Mouse (Mus musculus): ENCODE data around the gene Angptl8.
A peak's percentile ranks its signal among the peaks of the same experiment; 100 is the strongest.
"Not testable (repeated sequence)": the region's sequence is repeated elsewhere in the genome, so short reads cannot be mapped to it uniquely, and the experiment has no call there.

Angptl8 gene

DNA sequence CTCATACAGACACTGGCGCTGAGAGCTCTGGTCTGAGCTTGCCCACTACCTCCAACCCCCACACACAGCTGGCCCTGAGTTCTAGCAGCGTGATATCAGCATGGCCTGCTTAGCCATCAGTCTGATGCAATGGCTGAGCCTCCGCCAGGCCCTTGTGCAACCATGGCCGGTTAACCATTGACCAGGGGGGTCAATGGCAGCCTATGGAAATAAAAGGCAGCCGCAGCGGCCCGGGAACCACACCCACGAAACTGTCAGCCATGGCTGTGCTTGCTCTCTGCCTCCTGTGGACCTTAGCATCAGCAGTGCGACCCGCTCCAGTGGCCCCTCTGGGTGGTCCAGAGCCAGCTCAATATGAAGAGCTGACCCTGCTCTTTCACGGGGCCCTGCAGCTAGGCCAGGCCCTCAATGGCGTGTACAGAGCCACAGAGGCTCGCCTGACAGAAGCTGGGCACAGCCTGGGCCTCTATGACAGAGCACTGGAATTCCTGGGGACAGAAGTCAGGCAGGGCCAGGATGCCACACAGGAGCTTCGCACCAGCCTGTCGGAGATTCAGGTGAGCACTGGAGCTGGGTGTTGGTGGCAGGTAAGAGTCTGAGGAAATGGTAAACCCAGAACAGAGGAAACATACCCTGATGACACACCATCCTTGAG lies at the start of gene Angptl8:
Angptl8 (plus strand) TSS at position 253 of the 655 bp plus-strand sequence.
- no peak for DNase-seq (ENCODE audit: low spot score in 2 of 2)

DNA sequence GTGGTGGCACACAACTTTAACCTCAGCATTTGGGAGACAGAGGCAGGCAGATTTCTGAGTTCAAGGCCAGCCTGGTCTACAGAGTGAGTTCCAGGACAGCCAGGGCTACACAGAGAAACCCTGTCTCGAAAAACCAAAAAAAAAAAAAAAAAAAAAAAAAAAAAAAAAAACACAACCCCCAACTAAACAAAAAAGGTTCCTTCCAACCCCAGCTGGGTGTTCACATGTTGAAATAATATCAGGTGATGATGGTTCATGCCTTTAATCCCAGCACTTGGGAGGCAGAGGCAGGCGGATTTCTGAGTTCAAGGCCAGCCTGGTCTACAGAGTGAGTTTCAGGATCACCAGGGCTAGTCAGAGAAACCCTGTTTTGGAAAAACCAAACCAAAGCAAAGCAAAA lies 49.0 kb upstream of the Angptl8 start:
- not testable (repeated sequence) for DNase-seq (ENCODE audit: low spot score in 2 of 2)

DNA sequence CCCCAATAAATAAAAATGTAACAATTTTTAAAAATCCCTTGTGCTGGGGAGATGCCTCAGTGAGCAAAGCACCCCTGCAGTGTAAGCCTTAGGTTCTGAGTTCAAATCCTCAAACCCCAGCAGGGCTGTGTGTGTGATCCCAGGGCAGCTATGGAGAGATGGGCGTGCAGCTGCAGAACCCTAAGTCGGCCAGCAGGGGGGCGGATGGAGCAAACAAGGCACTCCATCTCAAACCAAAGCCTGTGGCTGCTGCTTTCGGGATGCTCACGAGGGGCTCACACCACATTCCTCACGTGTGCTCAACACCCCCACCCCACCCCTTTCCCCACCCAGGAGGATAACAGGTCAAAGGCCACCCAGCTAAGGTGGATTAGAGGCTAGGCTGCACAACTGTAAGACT lies 48.4 kb upstream of the Angptl8 start:
- DNase-seq (ENCODE audit: low spot score in 2 of 2): peak in 1 of 2 experiments; percentile 38

DNA sequence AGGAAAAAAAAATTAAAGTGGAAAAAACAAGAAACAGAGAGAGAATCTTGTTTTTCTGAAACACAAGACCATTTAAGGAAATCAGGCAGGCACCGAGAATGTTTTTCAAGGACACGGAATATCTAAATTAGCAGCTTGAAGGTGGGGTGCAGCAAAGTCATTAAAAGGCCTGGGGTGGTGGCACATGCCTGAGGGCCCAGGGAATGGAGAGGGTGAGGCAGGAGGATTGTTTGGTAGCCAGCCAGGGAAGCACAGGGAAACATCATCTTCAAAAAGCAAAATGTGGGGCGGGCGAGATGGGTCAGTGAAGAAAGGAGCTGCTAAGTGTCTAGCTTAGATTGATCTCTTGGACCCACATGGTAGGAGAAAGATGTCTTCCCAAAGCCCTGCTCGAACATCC lies 47.7 kb upstream of the Angptl8 start:
- DNase-seq (ENCODE audit: low spot score in 2 of 2): no peak

DNA sequence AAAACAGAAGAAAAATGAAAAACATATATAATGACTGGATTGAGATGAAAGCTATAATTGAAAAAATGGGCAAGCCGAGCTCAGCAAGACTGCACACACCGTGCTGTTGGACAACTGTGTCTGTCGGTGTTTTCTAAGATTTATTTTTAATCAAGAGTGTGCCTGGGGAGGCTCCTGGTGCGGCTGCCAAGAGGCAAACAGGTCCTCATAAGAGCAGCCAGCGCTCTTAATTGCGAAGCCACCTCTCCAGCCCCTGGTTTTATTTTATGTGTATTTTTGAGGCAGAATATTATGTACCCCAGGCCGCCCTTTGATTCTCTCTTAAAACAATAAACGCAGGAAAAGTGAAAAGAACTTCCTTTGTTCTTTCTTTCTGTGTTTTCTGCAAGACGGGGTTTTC lies 47.1 kb upstream of the Angptl8 start:
- no peak for DNase-seq (ENCODE audit: low spot score in 2 of 2)

DNA sequence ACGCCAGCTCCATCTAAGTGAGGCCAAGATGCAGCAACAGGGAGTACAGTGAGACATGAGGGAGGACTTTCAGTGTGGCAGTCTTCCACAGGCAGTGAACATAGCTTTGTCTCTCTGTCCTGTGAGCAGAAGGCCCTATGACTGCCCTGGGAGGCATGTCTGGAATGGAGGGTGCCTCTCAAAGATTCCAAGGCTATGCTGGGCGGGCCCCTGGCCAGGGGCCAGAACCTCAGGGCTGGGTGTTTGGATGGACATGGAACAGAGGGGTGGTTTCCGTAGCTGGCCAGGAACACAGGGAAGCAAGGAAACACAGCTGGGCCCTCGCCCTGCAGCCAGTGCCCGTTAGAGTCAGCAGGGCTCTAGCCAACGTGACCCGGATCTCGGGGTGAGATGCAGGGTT lies 43.4 kb upstream of the Angptl8 start:
- DNase-seq (ENCODE audit: low spot score in 2 of 2): no peak

DNA sequence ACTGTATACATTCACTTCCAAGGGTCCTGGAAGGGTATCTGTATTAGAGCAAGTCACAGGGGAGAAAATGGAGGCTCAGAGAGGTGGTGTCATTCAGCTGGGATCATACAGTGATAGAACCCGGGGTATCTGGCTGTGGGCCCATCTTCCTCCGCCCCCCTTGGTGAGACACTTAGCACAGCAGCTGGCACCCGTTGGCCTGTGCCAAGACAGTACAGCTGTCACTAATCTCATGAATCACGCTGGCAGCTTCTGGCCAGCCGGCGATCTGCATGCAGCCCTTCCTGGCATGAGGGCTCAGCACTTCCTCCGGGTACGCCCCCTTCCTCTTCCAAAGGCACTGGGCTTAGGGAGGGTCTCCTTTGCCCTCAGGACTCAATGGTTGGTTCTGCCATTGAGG lies 42.7 kb upstream of the Angptl8 start:
- peak; percentile 48 to 63 for DNase-seq (ENCODE audit: low spot score in 2 of 2)

DNA sequence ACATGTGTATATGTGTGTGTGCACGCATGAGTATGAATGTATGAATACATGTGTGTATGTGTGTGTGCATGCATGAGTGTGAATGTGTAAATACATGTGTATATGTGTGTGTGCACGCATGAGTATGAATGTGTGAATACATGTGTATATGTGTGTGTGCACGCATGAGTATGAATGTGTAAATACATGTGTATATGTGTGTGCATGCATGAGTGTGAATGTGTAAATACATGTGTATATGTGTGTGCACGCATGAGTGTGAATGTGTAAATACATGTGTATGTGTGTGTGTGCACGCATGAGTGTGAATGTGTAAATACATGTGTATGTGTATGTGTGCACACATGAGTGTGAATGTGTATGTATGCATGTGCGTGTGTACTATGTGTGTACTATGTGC lies 41.8 kb upstream of the Angptl8 start:
- not testable (repeated sequence) for DNase-seq (ENCODE audit: low spot score in 2 of 2)

DNA sequence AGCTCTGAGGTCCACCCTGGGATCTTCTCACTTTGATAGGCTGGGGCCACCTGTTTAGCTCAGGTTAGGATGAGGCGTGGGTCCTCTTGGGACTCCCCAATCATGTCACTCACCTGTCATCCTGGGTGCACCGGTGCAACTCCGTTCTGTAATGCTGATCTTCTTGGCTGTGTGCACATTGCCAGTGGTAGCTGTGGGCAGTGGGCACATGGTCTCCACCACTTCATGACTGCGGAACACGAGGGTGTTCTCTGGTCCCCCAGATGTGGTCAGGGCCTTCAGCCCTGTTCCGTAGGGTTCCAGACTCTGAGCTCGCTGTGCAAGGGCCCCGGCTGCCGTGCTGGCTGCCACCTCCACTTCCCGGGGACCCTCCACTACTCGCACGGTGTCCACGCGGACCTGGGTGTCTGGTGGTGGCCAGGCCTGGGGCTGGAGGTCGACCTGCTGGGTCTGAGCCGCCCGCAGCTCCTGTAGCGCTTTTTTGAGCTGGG lies 40.9 kb upstream of the Angptl8 start:
- DNase-seq (ENCODE audit: low spot score in 2 of 2): no peak

DNA sequence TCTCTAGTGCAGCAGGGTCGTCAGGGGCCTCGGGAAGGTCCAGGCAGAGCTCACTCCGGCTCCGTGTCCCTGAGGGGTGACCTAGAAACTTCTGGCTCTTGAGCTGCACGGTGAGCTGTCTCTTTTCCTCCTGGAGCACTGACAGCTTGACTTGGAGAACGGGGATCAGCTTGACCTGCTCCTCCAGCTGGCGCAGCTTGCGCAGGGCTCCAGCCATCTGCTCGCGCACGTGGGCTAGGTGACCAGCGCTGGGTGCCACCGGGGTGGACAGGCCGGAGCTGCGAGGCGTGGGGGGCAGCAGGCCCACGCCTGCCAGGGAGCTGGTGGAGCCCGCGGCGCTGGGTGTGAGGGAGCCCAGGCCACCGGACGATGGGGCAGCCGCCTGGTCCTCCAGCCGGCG lies 40.4 kb upstream of the Angptl8 start:
- DNase-seq (ENCODE audit: low spot score in 2 of 2): no peak

DNA sequence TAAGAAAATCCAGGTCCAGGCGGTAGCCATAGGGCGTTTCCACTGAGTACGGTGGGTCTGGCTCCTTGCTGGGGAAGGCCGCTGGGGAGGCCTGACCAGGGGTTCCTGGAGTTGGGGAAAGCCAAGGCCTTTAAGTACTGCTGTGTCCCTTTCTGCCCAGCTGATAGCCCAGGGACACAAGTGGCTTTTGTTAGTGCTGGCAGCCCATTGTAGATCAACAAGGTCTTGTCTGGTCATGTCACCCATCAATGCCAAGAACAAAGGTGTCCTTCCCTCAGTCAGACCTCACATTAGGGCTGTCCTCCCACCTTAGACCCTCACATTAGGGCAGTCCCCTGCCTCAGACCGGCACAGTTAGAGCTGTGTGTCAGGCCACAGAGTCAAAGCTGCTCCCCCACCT lies 39.7 kb upstream of the Angptl8 start:
- DNase-seq (ENCODE audit: low spot score in 2 of 2): no peak

DNA sequence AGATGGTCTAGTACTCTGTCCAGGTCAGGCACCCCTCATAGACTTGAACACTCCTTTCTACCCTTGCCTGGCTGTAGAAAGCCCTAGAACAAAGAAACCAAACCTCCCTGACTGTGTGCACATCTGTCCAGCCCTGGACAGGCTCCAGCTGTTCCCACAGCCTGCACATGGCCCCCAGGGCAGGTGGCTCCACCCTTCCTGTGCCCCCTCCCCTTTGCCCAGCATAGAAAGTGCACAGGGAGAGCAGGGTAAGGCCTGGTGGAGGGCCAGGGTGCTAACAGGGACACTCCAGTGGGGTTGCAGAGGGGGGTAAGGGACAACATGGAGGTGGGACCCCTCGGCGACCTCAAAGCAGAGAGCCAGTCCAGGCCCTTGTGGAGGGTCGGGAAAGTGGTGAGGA lies 39.1 kb upstream of the Angptl8 start:
- DNase-seq (ENCODE audit: low spot score in 2 of 2): no peak

DNA sequence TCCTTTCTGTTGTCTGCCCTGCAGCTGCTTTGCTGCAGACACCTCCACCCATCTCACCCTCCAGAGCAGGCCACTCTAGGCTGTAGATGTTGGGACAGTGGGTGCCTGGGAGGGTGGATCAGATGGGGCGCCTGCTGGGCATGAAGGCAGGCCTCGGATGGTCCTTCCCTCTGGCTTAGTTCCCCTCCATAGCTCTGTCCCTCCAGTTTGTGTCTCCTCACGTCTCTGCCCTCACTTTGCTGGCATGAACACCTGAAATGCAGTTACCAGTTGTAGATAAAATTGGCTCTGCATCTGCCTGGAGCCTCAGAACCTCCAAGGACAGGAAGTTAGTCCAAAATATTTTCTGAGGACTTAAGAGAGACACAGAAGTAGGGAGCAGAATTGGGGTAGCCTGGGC lies 38.4 kb upstream of the Angptl8 start:
- no peak for DNase-seq (ENCODE audit: low spot score in 2 of 2)

DNA sequence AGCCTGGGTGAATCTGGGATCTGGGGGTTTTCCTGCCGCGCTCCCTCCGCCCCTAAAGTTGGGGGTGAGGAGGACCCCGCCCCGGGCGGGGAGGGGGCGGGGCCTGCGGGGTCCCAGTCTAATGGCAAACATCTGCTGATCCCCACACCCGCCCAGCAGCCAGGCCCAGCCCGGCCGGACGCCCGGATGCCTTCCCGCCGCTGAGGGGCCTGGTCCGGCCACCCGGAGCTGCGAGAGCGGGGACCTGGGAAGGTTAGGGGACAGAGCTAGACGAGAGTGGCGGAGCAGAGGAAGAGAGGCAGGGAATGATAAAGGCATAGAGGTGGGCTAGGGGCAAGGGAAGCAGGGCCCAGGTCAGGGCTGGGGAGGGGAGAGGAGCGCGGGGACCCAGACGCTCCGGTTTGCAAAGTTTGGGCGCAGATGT lies 37.4 kb upstream of the Angptl8 start:
- DNase-seq (ENCODE audit: low spot score in 2 of 2): no peak

DNA sequence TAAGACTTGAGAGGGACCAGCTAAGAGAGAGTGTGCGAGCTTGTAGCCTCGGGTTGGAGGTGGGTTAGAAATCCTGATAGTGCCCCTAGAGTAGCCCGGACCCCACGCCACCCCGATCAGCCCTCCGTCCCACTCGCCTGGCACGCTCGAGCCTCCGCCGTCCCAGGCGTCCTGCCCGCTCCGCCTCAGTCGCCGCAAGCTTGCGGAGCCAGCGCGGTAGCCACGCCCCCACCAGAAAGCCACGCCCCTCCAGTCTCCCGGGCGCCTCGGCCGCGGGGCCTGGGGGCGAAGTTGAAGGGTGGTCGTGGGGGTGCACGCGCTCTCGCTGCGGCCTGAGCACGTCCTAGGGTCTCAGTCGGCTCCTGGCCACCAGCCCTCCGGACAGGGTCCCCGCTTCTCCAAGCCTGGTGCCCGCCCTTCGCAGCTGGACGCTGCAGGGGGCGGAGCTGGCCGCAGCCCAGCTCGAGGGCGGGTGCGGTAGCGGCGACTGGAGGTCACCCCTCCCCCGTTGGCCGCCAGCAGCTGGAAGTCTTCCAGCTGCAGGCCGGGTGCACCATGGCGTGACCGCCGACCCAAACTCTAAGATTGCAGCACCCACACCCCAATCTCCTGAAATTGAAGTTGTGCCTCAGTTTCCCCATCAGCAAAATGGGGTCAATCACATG lies 36.8 kb upstream of the Angptl8 start, which contains the start of gene Kank2:
Kank2 (minus strand) TSS at position 400 of the 665 bp plus-strand sequence.
- peak; percentile 43 to 61 for DNase-seq (ENCODE audit: low spot score in 2 of 2)

DNA sequence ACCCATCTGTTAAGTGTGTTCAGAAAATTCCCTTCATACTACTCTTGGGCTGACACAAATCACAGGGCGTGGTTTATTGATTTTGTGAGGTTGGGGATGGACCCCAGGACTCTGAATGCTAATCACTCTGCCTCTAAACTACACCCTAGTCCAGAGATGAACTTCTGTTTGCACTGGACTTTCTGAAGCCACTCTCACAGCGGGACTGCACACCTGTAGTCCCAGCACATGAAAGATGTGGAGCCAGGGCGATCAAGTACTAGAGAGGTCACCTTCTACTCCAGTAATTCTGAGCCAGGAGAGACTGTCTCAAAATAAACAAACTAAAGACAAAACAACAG lies 36.3 kb upstream of the Angptl8 start:
- no peak for DNase-seq (ENCODE audit: low spot score in 2 of 2)

DNA sequence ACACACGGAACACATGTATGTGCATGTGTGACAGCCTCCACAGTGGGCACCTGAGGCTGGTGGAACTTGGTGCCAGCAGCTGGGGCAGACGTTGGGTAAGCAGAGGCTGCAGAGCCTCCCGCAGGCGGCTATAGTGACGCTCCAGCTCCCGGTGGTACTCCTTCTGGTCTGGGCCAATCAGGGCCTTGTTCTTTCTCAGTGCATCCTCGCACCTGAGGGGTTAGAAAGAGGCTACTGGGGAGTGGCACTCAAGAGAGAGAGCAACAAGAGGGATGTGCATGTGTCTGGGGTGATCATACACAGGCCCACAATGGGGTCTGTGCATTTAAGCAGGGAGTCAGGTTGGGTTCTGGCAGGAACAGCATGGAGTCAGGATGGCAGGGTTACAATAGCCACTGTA lies 34.2 kb upstream of the Angptl8 start:
- DNase-seq (ENCODE audit: low spot score in 2 of 2): no peak

DNA sequence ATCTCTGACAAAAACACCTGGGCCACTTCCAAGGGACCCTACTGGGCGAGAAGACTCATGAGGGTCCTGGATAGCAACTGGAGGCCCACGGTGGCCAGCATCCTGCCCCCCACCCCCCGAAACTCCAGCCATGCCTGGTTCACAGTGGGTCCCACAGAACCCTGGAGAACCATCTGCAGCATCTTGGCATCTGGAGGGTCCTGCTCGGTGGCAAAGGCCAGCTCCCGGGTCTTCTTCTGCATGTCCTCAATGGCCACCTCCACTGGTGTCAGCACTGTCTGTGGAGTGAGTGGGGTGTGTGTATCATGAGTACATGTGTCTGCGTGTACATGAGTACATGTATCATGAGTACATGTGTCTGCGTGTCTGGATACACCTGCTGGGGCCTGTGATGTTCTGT lies 33.7 kb upstream of the Angptl8 start:
- no peak for DNase-seq (ENCODE audit: low spot score in 2 of 2)

DNA sequence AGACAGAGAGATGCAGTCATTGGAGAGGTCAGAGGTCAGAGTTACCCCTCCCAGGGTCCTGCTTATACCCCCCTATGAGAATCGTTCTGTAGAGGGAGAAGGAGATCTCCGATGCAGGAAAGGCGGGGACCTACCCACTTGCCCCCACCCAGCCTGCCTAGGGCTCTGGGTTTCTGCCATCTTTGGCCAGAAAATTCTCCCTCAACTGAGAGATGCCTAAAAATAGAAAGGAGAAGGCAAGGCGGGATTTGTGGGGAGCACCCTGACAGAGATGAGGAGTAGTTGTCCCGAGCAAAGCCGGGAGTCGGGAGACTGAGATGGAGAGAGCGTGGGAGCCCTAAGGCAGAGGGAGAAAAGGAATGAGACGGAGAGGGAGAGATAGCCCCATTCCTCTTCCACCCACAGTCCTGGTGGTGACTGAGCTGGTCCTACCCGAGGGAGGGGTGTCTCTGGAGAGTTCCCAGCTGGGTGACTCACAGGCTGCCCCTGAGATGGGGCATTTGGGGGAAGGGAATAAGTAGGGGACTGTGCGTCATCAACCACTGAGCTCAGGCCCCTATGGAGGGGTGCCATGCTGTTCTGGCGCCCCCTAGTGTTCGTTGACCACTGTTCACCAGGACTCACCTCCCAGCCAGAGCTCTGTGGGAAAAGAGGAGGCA lies 31.2 kb upstream of the Angptl8 start:
- DNase-seq (ENCODE audit: low spot score in 2 of 2): peak; percentile 64 to 69

DNA sequence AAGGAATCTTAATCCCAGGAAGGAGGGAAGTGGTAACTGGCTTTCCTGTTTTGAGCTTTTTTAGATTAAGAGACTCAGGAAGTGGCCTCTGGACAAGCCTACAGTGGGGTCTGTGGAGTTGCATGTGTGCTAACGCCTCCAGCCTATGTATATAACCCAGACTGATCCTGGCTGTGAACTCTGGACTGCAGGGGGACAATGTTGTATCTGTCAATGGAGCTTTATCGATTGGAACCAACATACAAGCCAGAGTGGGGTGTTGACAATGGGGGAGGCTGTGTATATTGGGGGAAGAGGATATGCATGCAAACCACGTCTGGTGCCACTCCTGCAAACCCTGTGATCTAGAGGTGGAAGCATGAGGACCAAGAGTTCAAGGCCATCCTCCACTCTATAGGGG lies 28.9 kb upstream of the Angptl8 start:
- DNase-seq (ENCODE audit: low spot score in 2 of 2): no peak

DNA sequence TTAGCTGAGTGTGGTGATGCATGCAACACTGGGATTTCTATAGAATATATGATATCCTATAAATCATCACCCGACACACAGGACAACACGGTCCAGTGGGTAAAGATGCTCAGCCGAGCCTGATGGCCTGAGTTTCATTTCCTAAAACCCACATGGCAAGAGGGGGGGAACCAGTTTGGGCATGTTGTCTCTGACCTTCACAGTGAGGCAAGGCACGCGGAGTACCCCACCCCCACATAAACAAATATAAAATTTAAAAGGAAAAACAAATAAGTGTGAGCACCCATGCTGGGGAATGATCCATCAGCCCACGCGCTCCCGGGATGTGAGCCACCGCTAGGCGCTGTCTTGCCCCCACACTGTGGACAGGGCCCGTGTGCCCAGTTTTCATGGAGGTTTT lies 28.3 kb upstream of the Angptl8 start:
- DNase-seq (ENCODE audit: low spot score in 2 of 2): no peak

DNA sequence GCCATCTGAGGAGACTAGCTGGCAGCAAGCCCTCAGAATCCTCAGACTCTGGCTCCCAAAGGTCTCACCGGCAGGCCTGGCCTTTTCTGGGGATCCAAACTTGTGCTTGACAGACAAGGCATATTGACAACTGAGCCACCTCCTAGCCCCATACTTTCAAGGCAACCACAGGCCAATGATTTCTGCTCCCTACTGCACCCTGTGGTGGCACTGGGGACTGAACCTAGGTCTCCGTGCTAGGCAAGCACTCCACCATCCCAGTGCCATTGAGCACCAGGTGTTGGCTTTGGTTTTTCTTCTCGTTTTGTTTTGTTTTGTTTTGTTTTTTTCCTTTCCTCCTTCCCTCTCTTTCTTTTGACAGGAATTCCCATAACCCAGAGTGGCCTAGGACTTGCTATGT lies 26.7 kb upstream of the Angptl8 start:
- DNase-seq (ENCODE audit: low spot score in 2 of 2): no peak

DNA sequence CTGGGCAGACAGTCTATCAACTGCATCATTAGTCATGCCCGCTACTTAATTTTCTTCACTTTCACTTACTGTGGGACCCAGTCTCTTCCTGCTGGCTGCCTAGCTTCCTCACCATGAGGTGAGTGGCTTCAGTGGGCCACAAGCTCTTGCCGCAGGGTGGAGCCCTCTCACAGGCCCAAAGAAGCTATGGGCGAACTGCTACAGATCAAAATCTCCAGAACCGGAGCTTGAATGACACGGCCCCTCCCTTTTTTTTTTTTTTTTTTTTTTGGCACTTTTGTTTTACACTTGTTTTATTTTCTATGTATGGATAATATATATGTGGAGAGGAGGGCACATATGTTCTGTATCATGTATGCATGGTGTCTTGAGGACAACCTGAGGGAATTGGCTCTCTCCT lies 24.1 kb upstream of the Angptl8 start:
- no peak for DNase-seq (ENCODE audit: low spot score in 2 of 2)

Data from frontal cortex, postnatal 14 days (tissue).